Mouse (Mus musculus): ENCODE results near the gene Elavl1.
"Not testable (repeated sequence)": the region's sequence is repeated elsewhere in the genome, so short reads cannot be mapped to it uniquely, and the experiment has no call there.

Elavl1 gene

GRCm38 (mm10) chr8:4324983-4325750, at the start of gene Elavl1, which contains the start of gene Ccl25:
Gene Elavl1, minus strand, starts transcription at chr8:4325413.
Gene Ccl25, plus strand, starts transcription at chr8:4325210.
- in situ Hi-C loops (cut with MboI, MseI), result no loop called here

GRCm38 (mm10) chr8:4372657-4373056, 47.4 kb upstream of the Elavl1 start:
- in situ Hi-C loops (cut with MboI, MseI), result no loop called here

GRCm38 (mm10) chr8:4370078-4370477, 44.9 kb upstream of the Elavl1 start:
- in situ Hi-C loops (cut with MboI, MseI), result no loop called here

- in situ Hi-C loops (cut with MboI, MseI), result loop anchor here (10.0 kb wide), 1 partner anchor 664 kb away; no protein-coding TSS in a partner anchor
Measured at GRCm38 (mm10) chr8:4368470-4368869, 43.3 kb upstream of the Elavl1 start.

GRCm38 (mm10) chr8:4367808-4368207, 42.6 kb upstream of the Elavl1 start:
- in situ Hi-C loops (cut with MboI, MseI), result loop anchor here (10.0 kb wide), 1 partner anchor 663 kb away; no protein-coding TSS in a partner anchor

- in situ Hi-C loops (cut with MboI, MseI), result loop anchor here (10.0 kb wide), 1 partner anchor 661 kb away; no protein-coding TSS in a partner anchor
Measured at GRCm38 (mm10) chr8:4366189-4366588, 41.0 kb upstream of the Elavl1 start.

GRCm38 (mm10) chr8:4360922-4361321, 35.7 kb upstream of the Elavl1 start:
- in situ Hi-C loops (cut with MboI, MseI), result loop anchor here (10.0 kb wide), 1 partner anchor 656 kb away; no protein-coding TSS in a partner anchor

- in situ Hi-C loops (cut with MboI, MseI), result no loop called here
Measured at GRCm38 (mm10) chr8:4359362-4359761, 34.1 kb upstream of the Elavl1 start.

GRCm38 (mm10) chr8:4355455-4355854, 30.2 kb upstream of the Elavl1 start:
- in situ Hi-C loops (cut with MboI, MseI), result no loop called here

GRCm38 (mm10) chr8:4354516-4354915, 29.3 kb upstream of the Elavl1 start:
- in situ Hi-C loops (cut with MboI, MseI), result no loop called here

- in situ Hi-C loops (cut with MboI, MseI), result no loop called here
Measured at GRCm38 (mm10) chr8:4353741-4354140, 28.5 kb upstream of the Elavl1 start.

GRCm38 (mm10) chr8:4352562-4352961, 27.3 kb upstream of the Elavl1 start:
- in situ Hi-C loops (cut with MboI, MseI), result not testable (repeated sequence)

GRCm38 (mm10) chr8:4350618-4351017, 25.4 kb upstream of the Elavl1 start:
- in situ Hi-C loops (cut with MboI, MseI), result no loop called here

- in situ Hi-C loops (cut with MboI, MseI), result no loop called here
Measured at GRCm38 (mm10) chr8:4349335-4349734, 24.1 kb upstream of the Elavl1 start.

- in situ Hi-C loops (cut with MboI, MseI), result no loop called here
Measured at GRCm38 (mm10) chr8:4348275-4348674, 23.1 kb upstream of the Elavl1 start.

- in situ Hi-C loops (cut with MboI, MseI), result no loop called here
Measured at GRCm38 (mm10) chr8:4347661-4348060, 22.4 kb upstream of the Elavl1 start.

- in situ Hi-C loops (cut with MboI, MseI), result no loop called here
Measured at GRCm38 (mm10) chr8:4340207-4340606, 15.0 kb upstream of the Elavl1 start.

- in situ Hi-C loops (cut with MboI, MseI), result no loop called here
Measured at GRCm38 (mm10) chr8:4335678-4336077, 10.5 kb upstream of the Elavl1 start.

GRCm38 (mm10) chr8:4333966-4334365, 8.8 kb upstream of the Elavl1 start:
- in situ Hi-C loops (cut with MboI, MseI), result no loop called here

GRCm38 (mm10) chr8:4329000-4329399, 3.8 kb upstream of the Elavl1 start:
- in situ Hi-C loops (cut with MboI, MseI), result no loop called here

GRCm38 (mm10) chr8:4325751-4326036, 481 bp upstream of the Elavl1 start:
- in situ Hi-C loops (cut with MboI, MseI), result no loop called here

GRCm38 (mm10) chr8:4324525-4324924, 688 bp downstream of the Elavl1 start:
- in situ Hi-C loops (cut with MboI, MseI), result no loop called here

- in situ Hi-C loops (cut with MboI, MseI), result no loop called here
Measured at GRCm38 (mm10) chr8:4323917-4324316, 1.3 kb downstream of the Elavl1 start.

- in situ Hi-C loops (cut with MboI, MseI), result no loop called here
Measured at GRCm38 (mm10) chr8:4322470-4322869, 2.7 kb downstream of the Elavl1 start.

Data from T-helper 1 cell (primary cell).